Mouse (Mus musculus): ENCODE results near the gene F13a1.

DNA sequence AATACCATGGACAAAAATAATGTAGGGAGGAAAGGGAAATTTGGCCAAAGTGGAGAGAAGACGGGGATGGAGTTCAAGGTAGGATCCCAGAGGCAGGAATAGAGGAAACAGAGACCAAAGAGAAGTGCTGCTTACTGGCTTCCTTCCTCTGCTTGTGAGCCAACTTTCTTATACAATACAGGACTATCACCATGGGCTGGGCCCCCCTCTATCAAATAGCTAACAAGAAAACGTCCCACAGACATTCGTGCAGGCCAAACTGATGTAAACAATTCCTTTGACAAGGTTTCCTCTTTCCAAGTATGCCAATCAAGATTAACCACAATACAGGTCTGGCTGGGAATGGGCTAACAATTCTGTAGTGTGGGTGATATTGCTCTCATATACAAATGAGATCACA lies 154.0 kb downstream of the F13a1 start:
- TF ChIP-seq GATA1 (IDR thresholded peaks at IDR 0.05; ENCODE audit: borderline replicate concordance, low read length) (no peak), FLI1 (IDR thresholded peaks at IDR 0.05; ENCODE audit: low read length) (no peak)

Measured in megakaryocyte, embryonic 14.5 days (primary cell).